Mouse (Mus musculus): ENCODE results near the gene Papln. TPM values are rescaled to one million over a fixed set of nuclear protein-coding genes. Genes with fewer than 3 reads are reported as not detected.

Papln gene
- 1.3 and 1.7 TPM in 2 replicates for polyA plus RNA-seq (2012; rRNA removed)

GRCm38 (mm10) chr12:83763311-83764043, at the start of gene Papln:
Gene Papln (plus strand): TSS chr12:83763634.

Other genes starting within 250 kb of the Papln start
- gene Dcaf4, start 243.2 kb upstream of the Papln start, polyA plus RNA-seq (2012; rRNA removed) = 9.9 TPM in 2 replicates
- gene Zfyve1, start 166.4 kb upstream of the Papln start, polyA plus RNA-seq (2012; rRNA removed) = 8.9 and 10.6 TPM in 2 replicates
- 3.5 and 4.4 TPM in 2 replicates for gene Rbm25, start 132.4 kb upstream of the Papln start, polyA plus RNA-seq (2012; rRNA removed)
- 6.5 and 8.0 TPM in 2 replicates for gene Psen1, start 75.5 kb upstream of the Papln start, polyA plus RNA-seq (2012; rRNA removed)
- 32.1 and 32.7 TPM in 2 replicates for gene Numb, start 158.3 kb downstream of the Papln start, polyA plus RNA-seq (2012; rRNA removed)
- 6.8 and 14.5 TPM in 2 replicates for gene Riox1, start 187.0 kb downstream of the Papln start, polyA plus RNA-seq (2012; rRNA removed)
- not detected in 2 replicates for gene Heatr4, start 221.2 kb downstream of the Papln start, polyA plus RNA-seq (2012; rRNA removed)
- gene Acot2, start 224.2 kb downstream of the Papln start, polyA plus RNA-seq (2012; rRNA removed) = 5.4 and 9.0 TPM in 2 replicates
- gene Acot1, start 245.9 kb downstream of the Papln start, polyA plus RNA-seq (2012; rRNA removed) = 20.7 and 42.3 TPM in 2 replicates

Data from stomach, adult 2 months (tissue).